Mouse (Mus musculus) small intestine, adult 2 months (tissue): ENCODE data around the gene Ntf3. TPM values are rescaled to one million over a fixed set of nuclear protein-coding genes. Genes with fewer than 3 reads are reported as not detected.

Experiments used
- H3K27ac ChIP-seq: fragments of 200-500 bp; 2 replicates; pipeline ENCODE4 v1.5.1; 2012; ENCODE audit warnings: low read depth, low read length, control low read depth, inconsistent platforms; ENCODE audit not compliant: insufficient read depth
- H3K27me3 ChIP-seq: fragments of 200-500 bp; 2 replicates; pipeline ENCODE4 v1.6.1; 2012; ENCODE audit warnings: mild to moderate bottlenecking, moderate library complexity, low read length, inconsistent platforms; ENCODE audit not compliant: control insufficient read depth, insufficient read depth
- H3K36me3 ChIP-seq: fragments of 200-500 bp; 2 replicates; pipeline ENCODE4 v1.6.1; 2012; ENCODE audit warnings: mild to moderate bottlenecking, low read length, control low read depth, inconsistent platforms; ENCODE audit not compliant: control insufficient read depth, insufficient read depth
- H3K4me1 ChIP-seq: fragments of 200-500 bp; 2 replicates; pipeline ENCODE4 v1.6.1; 2012; ENCODE audit warnings: low read length, inconsistent platforms, mixed read lengths; ENCODE audit not compliant: control insufficient read depth, insufficient read depth, insufficient read length
- H3K4me3 ChIP-seq: fragments of 200-500 bp; 2 replicates; pipeline ENCODE4 v1.5.1; 2012; ENCODE audit warnings: low read depth, mild to moderate bottlenecking, control low read depth, inconsistent platforms, low read length, moderate library complexity
- CTCF ChIP-seq: fragments of 200-500 bp; IDR thresholded peaks from 2 replicates; pipeline ENCODE4 v1.5.1; 2012; ENCODE audit warnings: low read depth, mild to moderate bottlenecking, control low read depth, inconsistent platforms, low read length, moderate library complexity, mixed read lengths; ENCODE audit not compliant: insufficient replicate concordance, insufficient read length; ENCODE audit errors: extremely low read depth
- POLR2A ChIP-seq: fragments of 200-500 bp; IDR thresholded peaks from 2 replicates; pipeline ENCODE4 v1.6.1; 2012; ENCODE audit warnings: low read depth, mild to moderate bottlenecking, control low read depth, inconsistent platforms, low read length, moderate library complexity
- whole genome bisulfite sequencing: fragments of 180-500 bp; shearing (Covaris S2); methylation state at CpG from one replicate; pipeline ENCODE4 v1.1.7; 2018; 5-methylcytosine and 5-hydroxymethylcytosine counted together
- polyA plus RNA-seq: library from polyadenylated mRNA; depleted of rRNA; stranded (reverse); fragments of >200 nt; gene quantifications from 2 replicates; pipeline ENCODE4 v1.2.3, GENCODE M21; 2012

Gene Ntf3
- polyA plus RNA-seq, 1 experiment: 2.3 TPM

- Histone ChIP-seq H3K36me3 (no peaks in the 10 kb centered on the region), H3K4me1 (no peaks in the 10 kb centered on the region), H3K4me3 (peak overlapping the region; percentile 66), H3K27me3 (peaks cover 6% of the 10 kb centered on the region; the same call in 1 of the 2 replicates), H3K27ac (peak overlapping the region; percentile 54)
- TF ChIP-seq CTCF: no peak
- TF ChIP-seq POLR2A: no peak
- WGBS: 5% methylated on average over 41 of the region's 41 CpGs
These were observed 2.6 kb downstream of the Ntf3 start for GRCm38 (mm10) chr6:126163861-126164755.

- Histone ChIP-seq H3K4me1 (no peaks in the 10 kb centered on the region), H3K36me3 (no peaks in the 10 kb centered on the region), H3K4me3 (peak overlapping the region; percentile 66), H3K27ac (peak overlapping the region; percentile 52), H3K27me3 (peaks cover 6% of the 10 kb centered on the region; the same call in 1 of the 2 replicates)
- WGBS: 2% methylated on average over 25 of the region's 25 CpGs
- TF ChIP-seq POLR2A (0 out of 2 replicates have a peak, but pooled peaks have one; percentile 15), CTCF (no peak)
These were observed 3.5 kb downstream of the Ntf3 start for GRCm38 (mm10) chr6:126163181-126163621.

DNA sequence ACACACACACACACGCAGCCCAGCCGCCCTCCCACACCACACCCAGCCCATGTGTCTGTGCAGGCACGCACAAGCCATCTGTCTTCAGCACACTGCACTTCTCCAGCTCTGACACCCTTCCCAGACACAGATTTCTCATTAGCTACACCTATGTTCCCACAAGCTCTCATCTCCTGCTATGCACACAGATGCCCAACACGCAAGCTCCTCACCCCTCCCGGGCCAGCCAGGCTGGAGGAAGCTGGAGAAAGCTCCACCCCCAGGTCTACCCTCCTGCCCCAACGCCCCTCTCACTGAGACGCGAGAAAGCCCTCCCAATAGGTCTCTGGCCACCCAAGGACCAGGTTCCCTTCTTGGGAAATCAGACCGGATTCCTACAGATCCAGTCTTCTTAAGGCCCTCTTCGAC is 4.4 kb downstream of the Ntf3 start:
- Histone ChIP-seq H3K4me3 (peak overlapping the region; percentile 44), H3K27ac (peak overlapping the region; percentile 62)
- WGBS: 6% methylated on average over 10 of the region's 10 CpGs

GRCm38 (mm10) chr6:126161571-126162340 is 5.0 kb downstream of the Ntf3 start:
- WGBS: 56% methylated on average over 8 of the region's 8 CpGs
- Histone ChIP-seq H3K4me3 (peak overlapping the region; percentile 44), H3K27ac (peak overlapping the region; percentile 62), H3K4me1 (no peaks in the 10 kb centered on the region), H3K27me3 (peaks cover 6% of the 10 kb centered on the region; the same call in 1 of the 2 replicates), H3K36me3 (no peaks in the 10 kb centered on the region)
- TF ChIP-seq POLR2A (no peak), CTCF (no peak)

More for the DNA sequence above, 4.4 kb downstream of the Ntf3 start:
- H3K36me3 ChIP-seq: no peaks in the 10 kb centered on the region
- peaks cover 6% of the 10 kb centered on the region; the same call in 1 of the 2 replicates for H3K27me3 ChIP-seq
- TF ChIP-seq CTCF: no peak
- TF ChIP-seq POLR2A: no peak
- no peaks in the 10 kb centered on the region for H3K4me1 ChIP-seq

- TF ChIP-seq CTCF: no peak
- no peak for TF ChIP-seq POLR2A
- H3K4me3 ChIP-seq: no peak overlapping the region
These were observed 6.7 kb downstream of the Ntf3 start for GRCm38 (mm10) chr6:126160067-126160411.

DNA sequence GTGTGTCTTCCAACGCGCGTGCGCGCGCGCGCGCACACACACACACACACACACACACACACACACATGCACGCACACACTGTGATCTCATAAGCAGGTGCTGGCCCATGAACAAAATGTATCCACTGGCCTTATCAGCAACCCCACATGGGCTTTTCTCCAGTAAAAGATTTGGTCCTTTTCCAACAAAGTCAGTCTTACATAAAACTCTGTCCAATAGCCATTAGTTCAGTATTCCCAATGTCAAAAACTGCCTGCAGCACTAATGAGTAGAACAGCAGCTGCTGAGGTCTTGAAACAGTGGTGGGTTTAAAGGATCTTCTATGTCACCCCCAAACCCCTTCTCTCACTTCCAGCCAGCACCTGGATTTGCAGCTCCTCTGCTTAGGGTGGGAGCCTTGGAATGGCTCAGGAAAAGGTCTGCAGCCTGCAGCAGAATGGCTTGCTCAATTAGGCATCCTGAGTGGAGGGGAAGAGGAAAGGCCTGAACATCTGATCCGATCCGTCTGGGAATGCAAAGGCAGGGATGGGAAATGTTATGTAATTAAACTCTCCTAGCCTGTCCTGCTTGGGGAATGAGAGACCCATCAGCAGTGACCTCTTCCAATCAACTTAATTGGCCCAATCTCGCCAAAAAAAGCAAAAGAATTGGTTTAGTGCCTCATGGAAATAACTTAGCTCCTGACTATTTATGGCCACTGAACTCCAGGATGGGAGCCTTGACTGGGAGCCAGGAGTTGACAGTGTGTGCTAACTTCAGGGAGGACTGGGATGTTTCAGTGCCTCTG is 7.2 kb downstream of the Ntf3 start:
- H3K4me3 ChIP-seq: no peak overlapping the region
- H3K4me1 ChIP-seq: no peaks in the 10 kb centered on the region
- H3K27ac ChIP-seq: 0 out of 2 replicates have a peak overlapping the region, but pooled peaks have one; percentile 3
- H3K36me3 ChIP-seq: no peaks in the 10 kb centered on the region
- TF ChIP-seq POLR2A (no peak), CTCF (no peak)
- WGBS: 87% methylated on average over 13 of the region's 13 CpGs
- peaks cover 2% of the 10 kb centered on the region; the same call in 1 of the 2 replicates for H3K27me3 ChIP-seq

More at GRCm38 (mm10) chr6:126160067-126160411, 6.7 kb downstream of the Ntf3 start:
- H3K36me3 ChIP-seq: no peaks in the 10 kb centered on the region
- H3K27ac ChIP-seq: 0 out of 2 replicates have a peak overlapping the region, but pooled peaks have one; percentile 3
- WGBS: 37% methylated on average over 5 of the region's 5 CpGs
- peaks cover 6% of the 10 kb centered on the region; the same call in 1 of the 2 replicates for H3K27me3 ChIP-seq
- no peaks in the 10 kb centered on the region for H3K4me1 ChIP-seq
